Mouse (Mus musculus) lung, postnatal 25 days (tissue): ENCODE data around the gene Cyp4f40.
"Not testable (repeated sequence)": the region's sequence is repeated elsewhere in the genome, so short reads cannot be mapped to it uniquely, and the experiment has no call there.

ENCODE experiments used
- DNase-seq: peaks from one replicate; pipeline ENCODE4 v3.0.0; 2022; ENCODE audit warnings: low spot score

The Cyp4f40 gene

DNA sequence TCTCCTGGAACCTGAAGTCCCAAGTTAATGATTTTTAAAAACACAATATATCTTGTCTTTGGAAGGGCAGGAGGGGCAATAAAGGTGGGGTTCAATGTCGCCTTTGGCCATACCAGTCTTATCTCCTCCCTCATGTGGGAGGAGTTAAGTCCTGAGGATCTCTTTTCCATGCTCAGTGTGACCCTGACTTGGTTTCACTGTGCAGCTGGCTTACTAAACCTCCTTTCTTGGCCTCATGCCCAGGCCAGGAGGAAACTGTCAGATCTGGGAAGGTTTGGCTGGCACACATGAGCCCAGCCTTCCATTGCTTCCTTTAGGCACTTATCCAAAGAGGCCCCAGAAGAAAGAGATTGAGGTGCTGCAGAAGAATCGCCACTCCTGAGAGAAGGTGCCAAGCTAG is at the start of gene Cyp4f40:
Gene Cyp4f40, plus strand, starts transcription at position 189 of the 400 bp plus-strand sequence.
- peak; percentile 62 for DNase-seq

- DNase-seq: not testable (repeated sequence)
Observed at GRCm38 (mm10) chr17:32610231-32610630, 48.5 kb upstream of the Cyp4f40 start.

- DNase-seq: no peak
Observed at GRCm38 (mm10) chr17:32610896-32611295, 47.8 kb upstream of the Cyp4f40 start.

DNA sequence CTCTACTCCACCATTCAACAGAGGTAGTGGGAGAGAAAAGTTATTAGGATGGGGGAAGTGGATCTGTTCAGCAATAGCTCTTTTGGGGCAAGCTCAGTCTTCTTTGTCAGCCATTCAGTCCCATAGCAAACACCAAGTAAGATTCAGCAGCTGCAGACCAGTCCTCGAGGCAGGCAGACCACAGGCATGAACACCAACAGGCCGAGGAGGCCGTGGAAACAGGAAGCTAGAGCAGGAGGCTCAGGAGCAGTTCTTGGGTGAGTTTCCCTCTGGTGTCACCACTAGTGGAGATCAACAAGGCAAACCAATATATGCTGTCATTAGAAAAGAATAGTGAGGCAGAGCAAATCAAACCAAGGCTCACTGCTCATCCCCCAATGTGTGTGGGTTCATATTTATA is 46.3 kb upstream of the Cyp4f40 start:
- no peak for DNase-seq

DNA sequence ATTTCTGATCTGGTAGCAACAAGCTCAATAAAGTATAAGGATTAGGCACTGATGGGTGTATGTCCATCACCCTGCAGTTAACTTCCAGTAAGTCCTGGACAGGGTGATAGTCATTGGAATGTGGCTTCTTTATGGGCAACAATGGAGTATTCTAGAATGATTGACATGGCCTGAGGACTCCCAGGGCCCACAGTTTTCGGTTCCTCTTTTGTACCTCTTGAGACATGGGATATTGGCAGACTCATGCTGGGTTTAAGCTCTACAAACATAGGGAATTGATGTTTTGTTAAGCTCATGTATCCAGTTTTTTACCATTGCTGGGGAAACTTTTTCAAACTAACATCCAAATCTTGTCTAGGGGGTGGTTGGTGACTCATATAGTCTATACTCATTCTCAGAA is 41.4 kb upstream of the Cyp4f40 start:
- no peak for DNase-seq

GRCm38 (mm10) chr17:32621018-32621417 is 37.7 kb upstream of the Cyp4f40 start, which contains the start of gene Cyp4f37:
Cyp4f37 (plus strand) TSS chr17:32621309.
- DNase-seq: not testable (repeated sequence)

- not testable (repeated sequence) for DNase-seq
Observed at GRCm38 (mm10) chr17:32629726-32630125, 29.0 kb upstream of the Cyp4f40 start.

DNA sequence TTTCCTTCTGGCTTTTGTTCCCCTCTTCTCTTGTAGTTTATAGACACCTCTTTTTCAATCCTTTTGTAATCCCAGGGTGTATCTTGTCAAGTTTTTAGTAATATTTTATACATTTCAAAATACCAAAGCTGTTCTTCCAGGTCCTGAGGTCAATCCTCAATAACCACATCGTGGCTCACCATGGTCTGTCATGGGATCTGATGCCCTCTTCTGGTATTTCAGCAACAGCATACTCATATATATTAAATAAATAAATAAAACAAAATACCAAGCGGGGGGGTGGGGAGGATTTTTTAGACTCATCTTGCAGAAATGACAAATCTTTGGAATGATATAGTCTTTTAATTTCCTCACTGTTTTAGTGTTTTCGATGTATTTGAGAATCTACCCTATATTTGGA is 26.8 kb upstream of the Cyp4f40 start:
- no peak for DNase-seq

DNA sequence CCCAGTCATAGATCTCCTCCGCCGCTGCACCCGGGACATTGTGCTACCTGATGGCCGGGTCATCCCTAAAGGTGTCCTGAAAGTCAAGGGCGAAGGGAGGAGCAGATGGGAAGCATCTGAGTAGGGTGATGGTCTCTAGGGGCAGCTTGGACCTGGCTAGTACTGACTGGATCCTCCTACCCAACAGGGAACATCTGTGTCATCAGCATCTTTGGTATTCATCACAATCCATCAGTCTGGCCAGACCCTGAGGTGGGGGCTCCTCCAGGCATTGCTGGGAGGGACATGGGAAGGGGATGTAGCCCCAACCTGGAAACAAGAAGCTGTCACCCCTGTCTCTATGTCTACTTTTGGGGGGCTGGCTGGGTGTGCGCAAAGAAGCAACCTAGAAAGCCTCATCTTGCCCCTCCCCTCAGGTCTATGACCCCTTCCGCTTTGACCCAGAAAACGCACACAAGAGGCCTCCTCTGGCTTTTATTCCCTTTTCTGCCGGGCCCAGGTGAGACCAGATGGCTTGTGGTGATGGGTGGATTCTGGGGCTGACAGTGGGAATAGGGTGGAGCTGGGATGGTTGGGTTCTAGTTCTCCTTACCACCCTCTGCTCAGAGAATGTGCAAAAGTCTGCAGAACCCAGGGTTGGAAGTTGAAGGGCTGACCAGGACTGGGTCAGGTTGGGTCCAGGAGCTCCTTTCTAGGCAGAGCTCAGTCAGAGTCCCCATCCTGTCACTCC is 24.3 kb upstream of the Cyp4f40 start:
- DNase-seq: not testable (repeated sequence)

- peak; percentile 71 for DNase-seq
Observed at GRCm38 (mm10) chr17:32634972-32635314, 23.8 kb upstream of the Cyp4f40 start.

GRCm38 (mm10) chr17:32636341-32636740 is 22.4 kb upstream of the Cyp4f40 start:
- DNase-seq: no peak

DNA sequence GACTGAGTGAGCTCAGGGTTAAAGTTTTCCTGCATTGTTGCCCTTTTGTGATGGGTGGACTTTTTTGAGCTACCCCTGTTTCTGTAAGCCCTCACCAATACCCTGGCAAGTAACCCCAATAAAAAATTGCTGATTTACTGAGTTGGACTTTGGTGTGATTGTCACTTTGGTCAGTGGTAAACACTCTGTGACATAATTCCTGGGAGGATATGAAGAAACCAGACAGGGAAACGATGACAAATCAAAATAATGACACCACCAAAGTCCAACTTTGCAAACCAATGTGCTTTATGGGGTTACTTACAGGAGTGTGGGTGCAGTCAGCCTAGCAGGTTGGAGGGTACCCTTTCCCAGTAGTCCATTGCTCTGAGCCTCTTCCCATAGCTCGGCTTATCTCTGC is 21.5 kb upstream of the Cyp4f40 start:
- no peak for DNase-seq

GRCm38 (mm10) chr17:32646631-32647030 is 12.1 kb upstream of the Cyp4f40 start:
- DNase-seq: no peak

DNA sequence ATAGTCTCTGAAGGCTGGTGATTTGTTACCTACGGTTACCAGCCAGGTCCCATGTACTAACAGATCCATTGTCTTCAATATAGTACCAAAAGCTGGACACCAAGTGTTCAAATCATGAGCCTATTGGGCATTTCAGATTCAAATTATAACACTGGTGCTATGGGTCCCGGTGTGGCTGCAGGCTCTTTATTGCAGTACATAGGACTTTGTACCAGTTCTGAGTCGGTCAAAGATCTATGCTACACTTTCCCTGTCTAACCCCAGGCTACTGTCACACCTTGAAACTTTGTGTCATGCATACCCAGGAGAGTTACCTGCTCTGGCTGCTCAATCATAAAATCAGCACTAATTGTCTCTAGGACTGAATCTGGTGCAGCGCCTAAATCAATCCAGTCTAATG is 4.8 kb upstream of the Cyp4f40 start:
- no peak for DNase-seq

DNA sequence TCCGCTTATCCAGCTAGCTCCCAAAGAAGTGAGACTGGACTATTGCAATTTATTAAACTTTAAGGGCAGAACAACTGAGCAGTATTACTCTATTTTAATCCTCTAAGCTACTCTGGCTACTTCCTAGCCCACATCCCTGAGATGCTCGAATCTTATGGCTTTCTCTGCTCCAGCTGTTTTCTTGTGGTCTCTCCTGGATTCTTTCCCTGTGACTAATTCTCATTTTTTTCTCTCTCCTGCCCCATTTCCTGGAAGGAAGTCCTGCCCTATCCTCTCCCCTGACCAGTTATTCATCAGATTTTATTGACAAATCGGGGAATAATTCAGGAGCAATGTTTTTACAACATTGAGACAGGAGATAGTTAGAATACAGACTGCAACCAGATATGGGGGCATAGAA is 1.7 kb upstream of the Cyp4f40 start:
- DNase-seq: no peak

- no peak for DNase-seq
Observed at GRCm38 (mm10) chr17:32658246-32658645, 454 bp upstream of the Cyp4f40 start.

- no peak for DNase-seq
Observed at GRCm38 (mm10) chr17:32673976-32674375, 15.3 kb downstream of the Cyp4f40 start.

GRCm38 (mm10) chr17:32676040-32676635 is 17.4 kb downstream of the Cyp4f40 start:
- DNase-seq: no peak

- DNase-seq: peak; percentile 23
Observed at GRCm38 (mm10) chr17:32680404-32680803, 21.7 kb downstream of the Cyp4f40 start.

DNA sequence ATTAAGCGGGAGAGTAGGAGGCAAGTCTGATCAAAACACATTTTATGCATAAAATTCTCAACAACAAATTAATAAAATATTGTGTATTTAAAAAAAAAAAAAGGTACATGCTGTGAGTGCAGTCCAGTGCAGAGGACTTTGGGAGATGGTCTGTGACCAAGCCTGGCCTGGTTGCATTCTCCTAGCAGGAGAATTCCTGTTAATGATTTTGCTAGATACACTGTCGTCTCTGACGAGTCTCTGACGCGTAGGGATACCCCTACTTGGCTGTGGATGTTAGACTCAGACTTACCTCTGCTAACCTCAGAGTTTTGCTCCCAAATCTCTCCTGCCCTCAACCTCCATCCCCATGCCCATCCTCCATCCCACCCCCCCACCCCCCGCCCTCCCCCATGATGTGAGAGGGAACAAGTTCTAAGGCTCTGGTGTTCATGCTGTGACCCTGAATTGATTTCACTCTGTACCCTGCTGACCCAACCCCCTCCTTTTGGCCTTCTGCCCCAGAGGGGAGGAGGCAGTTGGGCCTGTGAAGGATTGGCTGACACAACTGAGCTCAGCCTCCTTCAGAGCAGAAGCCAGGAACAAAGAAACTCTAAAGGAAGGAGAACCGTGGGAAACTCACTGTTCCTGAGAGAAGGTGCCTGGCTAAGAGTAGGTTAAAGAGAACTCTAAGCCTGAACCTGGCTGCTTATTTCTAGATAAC is 26.5 kb downstream of the Cyp4f40 start, which contains the start of gene Cyp4f15:
Gene Cyp4f15, plus strand, starts transcription at position 580 of the 703 bp plus-strand sequence.
- peak; percentile 45 for DNase-seq

GRCm38 (mm10) chr17:32686722-32687121 is 28.0 kb downstream of the Cyp4f40 start:
- DNase-seq: no peak

DNA sequence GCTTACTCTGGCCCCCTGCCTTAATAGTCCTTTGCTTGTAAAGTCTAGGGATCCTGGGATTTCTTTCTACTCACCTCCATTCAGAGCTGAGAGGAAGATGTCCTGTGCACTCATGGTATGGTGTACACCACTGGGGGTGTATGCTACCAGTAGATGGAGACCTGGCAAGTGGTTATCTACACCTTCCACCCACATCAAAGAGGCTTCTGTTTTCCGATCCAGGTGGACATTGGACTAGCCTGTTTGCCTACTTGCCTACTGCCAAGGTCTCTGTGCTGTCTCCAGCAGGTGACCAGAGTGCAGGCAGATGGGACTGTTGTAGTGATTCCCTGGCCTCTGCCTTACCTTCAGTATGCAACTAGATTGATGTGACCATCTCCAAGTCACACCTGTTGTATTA is 32.3 kb downstream of the Cyp4f40 start:
- no peak for DNase-seq

GRCm38 (mm10) chr17:32702826-32703225 is 44.1 kb downstream of the Cyp4f40 start:
- peak; percentile 34 for DNase-seq
